Mouse (Mus musculus): ENCODE results near the gene Cabin1. TPM values are rescaled to one million over a fixed set of nuclear protein-coding genes. Genes with fewer than 3 reads are reported as not detected.

Gene Cabin1
- polyA plus RNA-seq, 2 experiments from 2014 or later = 25.1 to 30.0 TPM

GRCm38 (mm10) chr10:75635019-75635692, 129.0 kb downstream of the Cabin1 start:
- no peak for ATAC-seq

- no peak for ATAC-seq
Measured at GRCm38 (mm10) chr10:75634610-75635009, 129.5 kb downstream of the Cabin1 start.

DNA sequence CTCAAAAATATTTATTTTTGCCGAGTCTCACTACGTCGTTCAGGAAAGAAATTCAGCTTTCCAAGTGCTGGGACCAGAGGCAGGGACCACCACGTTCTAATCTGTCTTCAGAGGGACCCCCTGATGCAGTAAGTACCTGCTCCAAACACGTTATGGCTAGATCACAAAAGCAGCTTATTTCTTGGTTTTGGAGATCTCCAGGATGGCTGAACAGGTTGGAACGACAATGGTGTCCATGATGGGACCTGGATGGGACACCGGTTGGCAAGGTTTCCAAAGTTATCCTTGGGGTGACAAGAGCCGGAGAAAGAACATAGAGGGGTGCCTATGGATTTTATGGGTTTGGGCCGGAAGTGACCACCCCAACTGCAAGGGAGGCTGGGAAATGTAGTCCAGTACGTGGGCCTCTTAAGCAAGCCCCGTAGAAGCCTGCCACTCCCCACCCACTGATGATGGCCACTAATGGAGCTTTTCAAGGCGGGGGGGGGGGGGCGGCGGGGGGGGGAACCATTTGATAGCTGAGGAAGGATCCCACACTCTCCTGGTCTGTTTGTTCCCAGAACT, 130.5 kb downstream of the Cabin1 start:
- no peak for ATAC-seq

DNA sequence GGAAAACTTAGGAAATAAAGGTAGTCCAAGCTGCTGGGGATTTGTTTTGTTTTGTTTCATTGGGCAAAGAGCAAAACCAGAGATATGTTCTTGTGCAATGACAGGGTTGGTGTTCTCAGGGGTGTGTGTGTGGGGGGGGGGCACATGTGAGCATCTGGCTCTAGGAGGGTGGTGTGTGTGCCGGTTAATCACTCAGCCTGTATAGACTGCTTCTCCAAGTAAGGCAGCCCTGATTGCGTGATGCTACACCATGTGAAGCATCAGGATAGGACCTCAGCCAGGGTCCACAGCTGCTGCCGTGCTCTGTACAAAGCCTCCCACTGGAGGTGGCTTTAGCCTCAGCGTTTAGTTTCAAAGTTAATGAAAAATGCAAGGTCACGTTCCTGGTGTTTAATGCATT, 131.1 kb downstream of the Cabin1 start:
- ATAC-seq = no peak

DNA sequence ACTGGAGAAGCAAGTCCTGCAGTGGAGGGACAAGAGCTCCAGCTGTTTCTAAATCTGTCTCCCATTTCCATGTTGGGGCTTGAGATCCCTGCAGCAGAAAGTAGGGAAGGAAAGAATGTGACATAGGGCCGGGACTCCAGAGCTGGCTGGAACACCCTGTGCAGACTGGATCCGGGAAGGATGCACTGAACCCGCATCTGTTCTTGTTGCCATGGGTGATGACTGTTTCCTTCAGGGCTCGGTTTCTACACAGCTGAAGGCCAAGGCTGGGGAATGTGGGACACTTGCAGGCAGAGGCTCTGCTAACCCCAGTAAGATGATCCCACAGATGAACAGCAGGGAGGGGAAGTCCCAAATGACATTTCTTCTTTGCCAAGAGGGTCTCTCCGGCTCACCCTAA, 131.5 kb downstream of the Cabin1 start:
- ATAC-seq = no peak

DNA sequence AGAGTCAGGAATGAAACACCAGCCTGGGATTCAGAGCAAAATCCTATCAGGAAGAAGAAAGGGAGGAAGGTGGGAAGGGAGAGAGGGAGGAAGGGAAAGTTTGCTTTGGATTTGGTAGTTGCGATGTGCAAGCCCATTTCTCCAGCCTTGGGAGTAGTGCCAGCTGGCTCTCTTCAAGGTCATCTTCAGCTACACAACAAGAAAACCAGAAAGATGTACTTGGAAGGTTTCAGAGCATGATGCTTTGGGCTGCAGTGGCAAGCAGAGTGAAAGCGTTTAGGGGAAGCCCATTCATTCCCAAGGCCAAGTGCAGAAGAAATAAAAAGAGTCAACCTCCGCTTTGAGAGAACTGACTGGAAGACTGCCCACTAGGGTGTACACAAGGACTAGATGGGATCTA, 136.7 kb downstream of the Cabin1 start:
- no peak for ATAC-seq

- no peak for ATAC-seq
Measured at GRCm38 (mm10) chr10:75626991-75627390, 137.2 kb downstream of the Cabin1 start.

DNA sequence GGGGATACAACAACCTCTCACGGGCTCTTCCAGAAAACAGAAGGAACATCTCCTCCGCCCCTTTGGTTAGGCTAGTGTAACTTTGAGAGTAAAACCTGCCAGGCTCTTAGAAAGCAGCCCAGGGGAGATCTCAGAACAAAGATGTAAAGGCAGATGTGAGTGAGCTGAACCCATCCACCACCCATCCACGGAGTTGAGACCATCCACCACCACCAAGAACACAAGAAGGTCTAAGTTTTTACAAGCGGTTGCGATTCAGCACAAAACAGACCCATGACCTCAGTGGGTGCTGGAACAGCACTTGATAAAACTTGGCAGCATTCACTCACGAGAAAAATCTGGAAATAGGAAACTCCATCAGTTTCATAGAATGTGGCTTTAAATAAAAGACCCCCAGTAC, 138.2 kb downstream of the Cabin1 start:
- no peak for ATAC-seq

GRCm38 (mm10) chr10:75620818-75621217, 143.3 kb downstream of the Cabin1 start:
- ATAC-seq = no peak

- ATAC-seq = no peak
Measured at GRCm38 (mm10) chr10:75616044-75616443, 148.1 kb downstream of the Cabin1 start.

GRCm38 (mm10) chr10:75610486-75610885, 153.7 kb downstream of the Cabin1 start:
- ATAC-seq = no peak

GRCm38 (mm10) chr10:75608975-75609374, 155.2 kb downstream of the Cabin1 start:
- no peak for ATAC-seq

DNA sequence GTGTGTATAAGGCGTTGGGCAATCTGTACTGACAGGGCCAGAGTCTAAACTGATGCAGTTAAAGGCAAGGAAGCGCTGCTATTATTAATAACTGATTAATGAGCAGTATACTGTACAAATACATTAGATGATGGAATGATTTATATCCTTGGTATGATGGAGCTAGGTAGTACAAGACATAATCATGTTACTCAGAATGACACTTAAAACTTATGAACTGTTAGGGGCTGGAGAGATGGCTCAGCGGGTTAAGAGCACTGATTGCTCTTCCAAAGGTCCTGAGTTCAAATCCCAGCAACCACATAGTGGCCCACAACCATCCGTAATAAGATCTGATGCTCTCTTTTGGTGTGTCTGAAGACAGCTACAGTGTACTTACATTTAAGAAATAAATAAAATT, 156.9 kb downstream of the Cabin1 start:
- ATAC-seq = no peak

DNA sequence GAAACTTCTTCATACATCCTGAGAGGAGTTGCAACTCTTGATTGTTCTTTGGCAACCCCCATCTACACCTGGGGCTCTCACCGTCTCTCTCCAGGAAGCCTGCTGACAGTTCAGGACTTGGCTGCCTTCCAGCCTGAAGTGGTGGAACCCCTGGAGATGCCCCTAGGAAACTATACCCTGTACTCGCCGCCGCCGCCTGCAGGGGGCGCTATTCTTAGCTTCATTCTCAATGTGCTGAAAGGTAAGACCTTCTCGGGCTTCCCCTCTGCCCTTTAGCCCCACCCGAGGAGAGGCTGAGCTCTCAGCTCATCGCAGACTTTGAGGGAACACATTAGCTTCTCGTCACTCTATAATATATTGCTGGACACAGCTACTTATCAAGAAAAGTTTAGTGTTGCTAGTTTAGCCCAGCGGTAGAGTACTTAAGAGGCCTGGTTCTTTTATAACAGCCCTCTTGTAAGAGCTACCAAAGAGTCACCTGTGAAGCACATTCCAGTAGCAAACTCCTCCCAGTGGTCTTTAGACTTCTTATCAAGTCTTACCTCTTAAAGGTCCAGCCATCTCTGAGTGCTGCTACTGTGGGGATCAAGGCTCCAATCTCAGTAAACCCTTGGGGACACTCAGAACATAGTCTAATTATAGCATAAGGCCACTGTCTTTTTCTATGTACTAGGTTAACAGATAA, 158.8 kb downstream of the Cabin1 start:
- no peak for ATAC-seq

GRCm38 (mm10) chr10:75600189-75600730, 163.9 kb downstream of the Cabin1 start:
- no peak for ATAC-seq

Other genes starting within 250 kb of the Cabin1 start
- gene Snrpd3, start 246.8 kb downstream of the Cabin1 start, polyA plus RNA-seq (2017; shearing (Covaris generic)) = 100 to 1,000 TPM; 103 to 218 TPM
- gene Gucd1, start 246.4 kb downstream of the Cabin1 start, polyA plus RNA-seq (2017; shearing (Covaris generic)) = 10 to 100 TPM; 16.2 to 23.0 TPM
- under 1 TPM in 1 of 2 experiments, not detected in 1; 0.40 TPM for gene Lrrc75b, start 204.0 kb downstream of the Cabin1 start, polyA plus RNA-seq (2017; shearing (Covaris generic))
- 1 to 10 TPM; 2.8 to 4.0 TPM for gene Ggt1, start 202.7 kb downstream of the Cabin1 start, polyA plus RNA-seq (2017; shearing (Covaris generic))
- under 1 TPM; 0.27 to 0.76 TPM for gene Ggt5, start 175.0 kb downstream of the Cabin1 start, polyA plus RNA-seq (2017; shearing (Covaris generic))
- 10 to 100 TPM in 1 of 2 experiments, 1 to 10 TPM in 1; 9.2 to 19.4 TPM for gene Susd2, start 120.3 kb downstream of the Cabin1 start, polyA plus RNA-seq (2017; shearing (Covaris generic))
- 10 to 100 TPM; 73.3 to 80.4 TPM for gene Ddt, start 9.1 kb upstream of the Cabin1 start, polyA plus RNA-seq (2017; shearing (Covaris generic))
- not detected for gene Gm20441, start 16.6 kb upstream of the Cabin1 start, polyA plus RNA-seq (2017; shearing (Covaris generic))
- gene Gstt3, start 17.1 kb upstream of the Cabin1 start, polyA plus RNA-seq (2017; shearing (Covaris generic)) = 10 to 100 TPM in 1 of 2 experiments, 1 to 10 TPM in 1; 6.4 to 16.8 TPM
- gene Gstt1, start 34.2 kb upstream of the Cabin1 start, polyA plus RNA-seq (2017; shearing (Covaris generic)) = 1 to 10 TPM in 1 of 2 experiments, not detected in 1; 1.3 TPM
- gene Gstt4, start 58.2 kb upstream of the Cabin1 start, polyA plus RNA-seq (2017; shearing (Covaris generic)) = not detected
- gene Gstt2, start 73.1 kb upstream of the Cabin1 start, polyA plus RNA-seq (2017; shearing (Covaris generic)) = 10 to 100 TPM; 47.5 to 54.8 TPM
- 100 to 1,000 TPM; 486 to 555 TPM for gene Mif, start 95.9 kb upstream of the Cabin1 start, polyA plus RNA-seq (2017; shearing (Covaris generic))
- 1 to 10 TPM; 1.0 to 2.8 TPM for gene Derl3, start 129.1 kb upstream of the Cabin1 start, polyA plus RNA-seq (2017; shearing (Covaris generic))
- gene Smarcb1, start 157.3 kb upstream of the Cabin1 start, polyA plus RNA-seq (2017; shearing (Covaris generic)) = 100 to 1,000 TPM in 1 of 2 experiments, 10 to 100 TPM in 1; 98.5 to 160 TPM
- gene Chchd10, start 168.8 kb upstream of the Cabin1 start, polyA plus RNA-seq (2017; shearing (Covaris generic)) = 10 to 100 TPM; 15.3 to 18.3 TPM
- gene Mmp11, start 172.2 kb upstream of the Cabin1 start, polyA plus RNA-seq (2017; shearing (Covaris generic)) = 10 to 100 TPM in 1 of 2 experiments, 1 to 10 TPM in 1; 6.1 to 11.8 TPM
- gene Gm867, start 176.3 kb upstream of the Cabin1 start, polyA plus RNA-seq (2017; shearing (Covaris generic)) = under 1 TPM in 1 of 2 experiments, not detected in 1; 0.27 TPM
- gene Vpreb3, start 178.7 kb upstream of the Cabin1 start, polyA plus RNA-seq (2017; shearing (Covaris generic)) = 1 to 10 TPM; 1.3 to 2.1 TPM
- 1 to 10 TPM in 1 of 2 experiments, under 1 TPM in 1; 0.55 to 1.1 TPM for gene Gm5134, start 190.2 kb upstream of the Cabin1 start, polyA plus RNA-seq (2017; shearing (Covaris generic))